In the genomic region with DNA sequence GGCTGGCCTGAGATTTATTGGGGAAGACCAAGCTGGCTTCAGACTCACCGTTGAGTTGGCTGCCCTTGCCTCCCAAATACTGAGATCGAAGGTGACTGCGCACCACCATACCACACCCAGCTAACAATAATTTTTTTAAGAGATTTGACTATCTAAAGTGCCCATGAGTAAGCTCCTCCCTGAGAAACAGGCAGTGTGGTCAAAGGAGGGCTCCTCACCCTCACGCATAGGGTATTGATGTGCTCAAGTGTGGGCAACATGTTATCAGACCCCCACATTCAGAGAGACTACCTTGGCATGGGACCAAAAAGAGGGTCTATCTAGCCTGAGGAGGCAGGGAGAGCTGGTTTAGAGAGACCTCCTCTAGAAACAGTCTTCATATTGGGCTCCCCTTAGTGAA, we compare ENCODE assay signal across 13 mouse cellular contexts.
A peak's percentile ranks its signal among the peaks of the same experiment; 100 is the strongest.
DNase-seq lines count a peak whose midpoint lies in the region; ATAC-seq and TF ChIP-seq lines count a peak whose summit lies in the region.
"Had no signal": no experiment of that assay in that cellular context is flagged by ENCODE, and none has a peak within 500 bp of the region (broad histone marks: within the 10 kb centered on the region; RNA-seq: fewer than 3 reads in every experiment).

No protein-coding gene starts in this region.

- no peak for TF ChIP-seq CTCF in liver, postnatal 0 days (IDR thresholded peaks at IDR 0.05; ENCODE audit: low read depth)

- peak; percentile 74 for TF ChIP-seq EP300 in liver, postnatal 0 days (IDR thresholded peaks at IDR 0.05; ENCODE audit: low read depth)

- peaks cover 15% of the 10 kb centered on the region for H3K4me1 ChIP-seq in midbrain, embryonic 11.5 days (ENCODE audit: control insufficient read depth, insufficient read depth, low read length)
- H3K4me1 ChIP-seq in midbrain, embryonic 10.5 days = peaks cover 37% of the 10 kb centered on the region
- peaks cover 25% of the 10 kb centered on the region for H3K4me1 ChIP-seq in hindbrain, embryonic 12.5 days
- peaks cover 8% of the 10 kb centered on the region for H3K4me1 ChIP-seq in liver, postnatal 0 days (ENCODE audit: insufficient read depth)
- H3K4me1 ChIP-seq in neural tube, embryonic 14.5 days (ENCODE audit: control insufficient read depth, insufficient read depth, low read length) = peaks cover 22% of the 10 kb centered on the region

- H3K9ac ChIP-seq in midbrain, embryonic 11.5 days (ENCODE audit: low read length) = no peak overlapping the region
- H3K9ac ChIP-seq in hindbrain, embryonic 12.5 days = no peak overlapping the region
- no peak overlapping the region for H3K9ac ChIP-seq in liver, postnatal 0 days (replicated peaks)
- no peak overlapping the region for H3K9ac ChIP-seq in neural tube, embryonic 14.5 days (replicated peaks; ENCODE audit: low read depth, low read length)

- no peaks in the 10 kb centered on the region for H3K9me3 ChIP-seq in midbrain, embryonic 11.5 days (ENCODE audit: control insufficient read depth, low read length)
- no peaks in the 10 kb centered on the region for H3K9me3 ChIP-seq in midbrain, embryonic 10.5 days (replicated peaks)
- H3K9me3 ChIP-seq in hindbrain, embryonic 12.5 days (replicated peaks) = no peaks in the 10 kb centered on the region
- no peaks in the 10 kb centered on the region for H3K9me3 ChIP-seq in liver, postnatal 0 days (ENCODE audit: low read length)
- no peaks in the 10 kb centered on the region for H3K9me3 ChIP-seq in neural tube, embryonic 14.5 days (ENCODE audit: control insufficient read depth, low read length)

- H3K27ac ChIP-seq in midbrain, embryonic 11.5 days (ENCODE audit: low read depth, low read length) = no peak overlapping the region
- H3K27ac ChIP-seq in midbrain, embryonic 10.5 days (replicated peaks) = no peak overlapping the region
- H3K27ac ChIP-seq in hindbrain, embryonic 12.5 days = no peak overlapping the region
- no peak overlapping the region for H3K27ac ChIP-seq in liver, postnatal 0 days (ENCODE audit: low read depth)
- no peak overlapping the region for H3K27ac ChIP-seq in neural tube, embryonic 14.5 days (ENCODE audit: low read depth, low read length)
- H3K27ac ChIP-seq: kidney, postnatal 0 days had no signal

- H3K4me3 ChIP-seq in midbrain, embryonic 11.5 days (ENCODE audit: low read depth, low read length) = no peak overlapping the region
- H3K4me3 ChIP-seq in midbrain, embryonic 10.5 days = no peak overlapping the region
- H3K4me3 ChIP-seq in hindbrain, embryonic 12.5 days = 0 out of 2 replicates have a peak overlapping the region, but pooled peaks have one; percentile 11
- H3K4me3 ChIP-seq in liver, postnatal 0 days (ENCODE audit: low read depth, low read length) = no peak overlapping the region
- peak overlapping the region; percentile 50; the same call in 1 of the 2 replicates for H3K4me3 ChIP-seq in neural tube, embryonic 14.5 days (ENCODE audit: low read depth, low read length)

- no peaks in the 10 kb centered on the region for H3K27me3 ChIP-seq in midbrain, embryonic 11.5 days (ENCODE audit: control insufficient read depth, insufficient read depth, low read length)
- H3K27me3 ChIP-seq in midbrain, embryonic 10.5 days (ENCODE audit: low read depth, poor library complexity, severe bottlenecking) = no peaks in the 10 kb centered on the region
- H3K27me3 ChIP-seq in hindbrain, embryonic 12.5 days = no peaks in the 10 kb centered on the region; the same call in 1 of the 2 replicates
- no peaks in the 10 kb centered on the region for H3K27me3 ChIP-seq in liver, postnatal 0 days (ENCODE audit: insufficient read depth, low read length)
- no peaks in the 10 kb centered on the region for H3K27me3 ChIP-seq in neural tube, embryonic 14.5 days (ENCODE audit: control insufficient read depth, insufficient read depth, low read length)
- H3K27me3 ChIP-seq: CH12.LX had no signal

- ATAC-seq in midbrain, embryonic 11.5 days (ENCODE audit: low FRiP score) = no peak
- ATAC-seq in hindbrain, embryonic 12.5 days (ENCODE audit: low FRiP score) = no peak
- peak; percentile 77 for ATAC-seq in liver, postnatal 0 days
- ATAC-seq in neural tube, embryonic 14.5 days (ENCODE audit: low read depth) = no peak
- ATAC-seq: inflammation-experienced regulatory T-cells, adult 6 months had no signal

- no peak for DNase-seq in midbrain, embryonic 11.5 days (ENCODE audit: low spot score, missing footprints)
- no peak for DNase-seq in midbrain, embryonic 10.5 days (ENCODE audit: low spot score)
- DNase-seq in liver, postnatal 0 days = no peak
- DNase-seq in adrenal gland, adult 8-10 months = no peak
- no peak for DNase-seq in frontal cortex, postnatal 10 days (ENCODE audit: low spot score in 2 of 2)
- DNase-seq in layer of hippocampus, postnatal 14 days (ENCODE audit: low spot score in 2 of 2) = no peak
- DNase-seq: adrenal gland, postnatal 36 days; lung, postnatal 36 days had no signal

- 0 out of 2 replicates have a peak overlapping the region, but pooled peaks have one; percentile 4 for H3K4me2 ChIP-seq in midbrain, embryonic 11.5 days
- H3K4me2 ChIP-seq in hindbrain, embryonic 12.5 days (replicated peaks) = peak overlapping the region; percentile 68
- H3K4me2 ChIP-seq in liver, postnatal 0 days (ENCODE audit: low read depth, low read length) = peak overlapping the region; percentile 42
- H3K4me2 ChIP-seq in neural tube, embryonic 14.5 days (ENCODE audit: low read depth, low read length) = peak overlapping the region; percentile 68

- 92% methylated on average over 4 of the region's 4 CpGs for WGBS in midbrain, embryonic 11.5 days
- 97% methylated on average over 4 of the region's 4 CpGs for WGBS in midbrain, embryonic 10.5 days
- 97% methylated on average over 4 of the region's 4 CpGs for WGBS in hindbrain, embryonic 12.5 days
- WGBS in liver, postnatal 0 days (ENCODE audit: insufficient replicate concordance) = 71% methylated on average over 4 of the region's 4 CpGs
- 87% methylated on average over 4 of the region's 4 CpGs for WGBS in neural tube, embryonic 14.5 days

- no peaks in the 10 kb centered on the region for H3K36me3 ChIP-seq in midbrain, embryonic 11.5 days (ENCODE audit: control insufficient read depth, insufficient read depth, low read length)
- no peaks in the 10 kb centered on the region for H3K36me3 ChIP-seq in midbrain, embryonic 10.5 days
- no peaks in the 10 kb centered on the region for H3K36me3 ChIP-seq in hindbrain, embryonic 12.5 days
- H3K36me3 ChIP-seq in liver, postnatal 0 days (replicated peaks; ENCODE audit: insufficient read depth, low read length) = no peaks in the 10 kb centered on the region
- no peaks in the 10 kb centered on the region for H3K36me3 ChIP-seq in neural tube, embryonic 14.5 days (ENCODE audit: control insufficient read depth, insufficient read depth, low read length)

Comparison
In these comparisons a context has a peak if more than half of its experiments do, and no peak if none do; other contexts are left out.
1. H3K4me2 ChIP-seq: peak in every context shown above with its lines; median percentile 68 in hindbrain, embryonic 12.5 days; 68 in neural tube, embryonic 14.5 days; 42 in liver, postnatal 0 days; 4 in midbrain, embryonic 11.5 days.
2. H3K4me3 ChIP-seq: peak in hindbrain, embryonic 12.5 days (single experiment) and neural tube, embryonic 14.5 days (single experiment); none in midbrain, embryonic 11.5 days (single experiment), midbrain, embryonic 10.5 days (single experiment) and liver, postnatal 0 days (single experiment).